Mouse (Mus musculus) forebrain, embryonic 13.5 days (tissue): ENCODE measurements at regions not wholly inside any gene's neighbourhood (a gene's known extent, or its start where the extent isn't known, plus 50 kb on each side); places are given as distances from the start of the nearest gene placed in this dataset.
A peak's percentile ranks its signal among the peaks of the same experiment; 100 is the strongest.

Experiments
- ATAC-seq: fragments of 200-750 bp; cut with Nextera tagmentation; 2 replicates; pipeline ENCODE4 v1.8.0; 2017
- H3K27ac ChIP-seq: fragments of 300-500 bp; sonication (generic); 2 replicates; pipeline ENCODE4 v1.5.1; 2015; ENCODE audit warnings: inconsistent platforms, mild to moderate bottlenecking, moderate library complexity
- H3K27me3 ChIP-seq: fragments of 300-500 bp; sonication (generic); 2 replicates; pipeline ENCODE4 v1.6.1; 2015; ENCODE audit warnings: mild to moderate bottlenecking, inconsistent platforms
- H3K36me3 ChIP-seq: fragments of 300-500 bp; sonication (generic); 2 replicates; pipeline ENCODE4 v1.6.1; 2015; ENCODE audit warnings: mild to moderate bottlenecking, inconsistent platforms; ENCODE audit not compliant: poor library complexity, severe bottlenecking
- H3K4me1 ChIP-seq: fragments of 300-500 bp; sonication (generic); 2 replicates; pipeline ENCODE4 v1.6.1; 2015; ENCODE audit warnings: inconsistent platforms
- H3K4me2 ChIP-seq: fragments of 300-500 bp; sonication (generic); 2 replicates; pipeline ENCODE4 v1.6.1; 2015; ENCODE audit warnings: inconsistent platforms, mild to moderate bottlenecking, moderate library complexity
- H3K4me3 ChIP-seq: fragments of 300-500 bp; sonication (generic); 2 replicates; pipeline ENCODE4 v1.5.1; 2015; ENCODE audit warnings: mild to moderate bottlenecking, inconsistent platforms
- H3K9ac ChIP-seq: fragments of 300-500 bp; sonication (generic); 2 replicates; pipeline ENCODE4 v1.6.1; 2015; ENCODE audit warnings: mild to moderate bottlenecking, inconsistent platforms
- H3K9me3 ChIP-seq: fragments of 300-500 bp; sonication (generic); replicated peaks from 2 replicates; pipeline ENCODE4 v1.6.1; 2016; ENCODE audit warnings: inconsistent platforms
- WGBS: fragments of 180-500 bp; shearing (Covaris S2); methylation state at CpG from one replicate; pipeline ENCODE4 v1.1.7; 2015; 5-methylcytosine and 5-hydroxymethylcytosine counted together

GRCm38 (mm10) chr5:126954634-126955033, 287.0 kb upstream of the Tmem132c start:
- 90% methylated on average over 6 of the region's 6 CpGs for WGBS
- Histone ChIP-seq H3K36me3 (no peaks in the 10 kb centered on the region), H3K27ac (no peak overlapping the region), H3K4me2 (no peak overlapping the region), H3K27me3 (no peaks in the 10 kb centered on the region), H3K4me3 (no peak overlapping the region), H3K9me3 (no peaks in the 10 kb centered on the region), H3K4me1 (no peaks in the 10 kb centered on the region), H3K9ac (no peak overlapping the region)
- no peak for ATAC-seq

GRCm38 (mm10) chr5:126964577-126964976, 277.0 kb upstream of the Tmem132c start:
- no peak overlapping the region for H3K9ac ChIP-seq
- H3K4me3 ChIP-seq, result no peak overlapping the region
- WGBS, result 89% methylated on average over 4 of the region's 4 CpGs
- peaks cover 4% of the 10 kb centered on the region for H3K9me3 ChIP-seq
- no peaks in the 10 kb centered on the region for H3K36me3 ChIP-seq
- no peaks in the 10 kb centered on the region for H3K4me1 ChIP-seq
- ATAC-seq, result no peak
- H3K4me2 ChIP-seq, result no peak overlapping the region
- H3K27ac ChIP-seq, result no peak overlapping the region
- no peaks in the 10 kb centered on the region for H3K27me3 ChIP-seq

GRCm38 (mm10) chr5:126967076-126967475, 274.5 kb upstream of the Tmem132c start:
- H3K9me3 ChIP-seq, result peaks cover 4% of the 10 kb centered on the region
- WGBS, result 88% methylated on average over 4 of the region's 4 CpGs

GRCm38 (mm10) chr5:126969373-126969772, 272.2 kb upstream of the Tmem132c start:
- ATAC-seq, result no peak
- Histone ChIP-seq H3K27me3 (no peaks in the 10 kb centered on the region), H3K36me3 (no peaks in the 10 kb centered on the region), H3K4me3 (no peak overlapping the region), H3K4me2 (no peak overlapping the region), H3K4me1 (peaks cover 6% of the 10 kb centered on the region), H3K9ac (no peak overlapping the region), H3K27ac (no peak overlapping the region), H3K9me3 (peaks cover 3% of the 10 kb centered on the region)
- 89% methylated on average over 8 of the region's 8 CpGs for WGBS

More at GRCm38 (mm10) chr5:126967076-126967475, 274.5 kb upstream of the Tmem132c start:
- Histone ChIP-seq H3K36me3 (no peaks in the 10 kb centered on the region), H3K27ac (no peak overlapping the region), H3K4me1 (no peaks in the 10 kb centered on the region), H3K4me3 (no peak overlapping the region), H3K27me3 (no peaks in the 10 kb centered on the region), H3K9ac (no peak overlapping the region), H3K4me2 (no peak overlapping the region)
- no peak for ATAC-seq

GRCm38 (mm10) chr5:126971284-126971683, 270.3 kb upstream of the Tmem132c start:
- 61% methylated on average over 2 of the region's 2 CpGs for WGBS
- Histone ChIP-seq H3K36me3 (no peaks in the 10 kb centered on the region), H3K27ac (no peak overlapping the region), H3K4me3 (no peak overlapping the region), H3K9me3 (no peaks in the 10 kb centered on the region), H3K9ac (no peak overlapping the region), H3K27me3 (no peaks in the 10 kb centered on the region), H3K4me1 (peaks cover 6% of the 10 kb centered on the region), H3K4me2 (no peak overlapping the region)
- ATAC-seq, result no peak

GRCm38 (mm10) chr5:126971981-126972380, 269.6 kb upstream of the Tmem132c start:
- no peak for ATAC-seq
- no peak overlapping the region for H3K9ac ChIP-seq
- H3K27me3 ChIP-seq, result no peaks in the 10 kb centered on the region
- 85% methylated on average over 1 of the region's 1 CpGs for WGBS
- H3K9me3 ChIP-seq, result no peaks in the 10 kb centered on the region
- H3K4me3 ChIP-seq, result no peak overlapping the region
- peaks cover 6% of the 10 kb centered on the region for H3K4me1 ChIP-seq
- no peak overlapping the region for H3K4me2 ChIP-seq
- no peaks in the 10 kb centered on the region for H3K36me3 ChIP-seq
- no peak overlapping the region for H3K27ac ChIP-seq

GRCm38 (mm10) chr5:126973425-126973824, 268.2 kb upstream of the Tmem132c start:
- Histone ChIP-seq H3K9ac (no peak overlapping the region), H3K9me3 (no peaks in the 10 kb centered on the region), H3K4me3 (no peak overlapping the region), H3K27me3 (no peaks in the 10 kb centered on the region), H3K36me3 (no peaks in the 10 kb centered on the region), H3K4me2 (no peak overlapping the region), H3K4me1 (peaks cover 6% of the 10 kb centered on the region), H3K27ac (no peak overlapping the region)
- ATAC-seq, result peak; percentile 19; the same call in 1 of the 2 replicates
- WGBS, result 6% methylated on average over 3 of the region's 3 CpGs

GRCm38 (mm10) chr5:126974565-126974964, 267.0 kb upstream of the Tmem132c start:
- Histone ChIP-seq H3K9me3 (no peaks in the 10 kb centered on the region), H3K27ac (no peak overlapping the region), H3K4me3 (no peak overlapping the region), H3K36me3 (no peaks in the 10 kb centered on the region), H3K9ac (no peak overlapping the region), H3K4me1 (peaks cover 6% of the 10 kb centered on the region), H3K27me3 (no peaks in the 10 kb centered on the region), H3K4me2 (no peak overlapping the region)
- no peak for ATAC-seq
- 83% methylated on average over 3 of the region's 3 CpGs for WGBS

- 54% methylated on average over 6 of the region's 6 CpGs for WGBS
- no peak for ATAC-seq
Observed at GRCm38 (mm10) chr5:126995577-126995976, 246.0 kb upstream of the Tmem132c start.

GRCm38 (mm10) chr5:127014166-127014565, 227.4 kb upstream of the Tmem132c start:
- ATAC-seq, result no peak
- 86% methylated on average over 3 of the region's 3 CpGs for WGBS
- Histone ChIP-seq H3K9ac (no peak overlapping the region), H3K4me1 (0 out of 2 replicates have a peak, but pooled peaks cover 8% of the 10 kb centered on the region), H3K4me3 (no peak overlapping the region), H3K27ac (no peak overlapping the region), H3K9me3 (0 out of 2 replicates have a peak, but pooled peaks cover 3% of the 10 kb centered on the region), H3K36me3 (no peaks in the 10 kb centered on the region), H3K27me3 (no peaks in the 10 kb centered on the region), H3K4me2 (no peak overlapping the region)

More at GRCm38 (mm10) chr5:126995577-126995976, 246.0 kb upstream of the Tmem132c start:
- no peak overlapping the region for H3K9ac ChIP-seq
- H3K27ac ChIP-seq, result no peak overlapping the region
- H3K36me3 ChIP-seq, result no peaks in the 10 kb centered on the region
- no peaks in the 10 kb centered on the region for H3K4me1 ChIP-seq
- H3K27me3 ChIP-seq, result no peaks in the 10 kb centered on the region
- no peak overlapping the region for H3K4me3 ChIP-seq
- no peaks in the 10 kb centered on the region for H3K9me3 ChIP-seq
- no peak overlapping the region for H3K4me2 ChIP-seq

- 46% methylated on average over 4 of the region's 4 CpGs for WGBS
- H3K27me3 ChIP-seq, result no peaks in the 10 kb centered on the region
- no peak overlapping the region for H3K4me3 ChIP-seq
- no peak overlapping the region; the same call in 1 of the 2 replicates for H3K27ac ChIP-seq
- H3K36me3 ChIP-seq, result no peaks in the 10 kb centered on the region
- no peak overlapping the region for H3K9ac ChIP-seq
- no peak overlapping the region for H3K4me2 ChIP-seq
- 0 out of 2 replicates have a peak, but pooled peaks cover 3% of the 10 kb centered on the region for H3K9me3 ChIP-seq
- 0 out of 2 replicates have a peak, but pooled peaks cover 8% of the 10 kb centered on the region for H3K4me1 ChIP-seq
- ATAC-seq, result peak; percentile 90
Observed at GRCm38 (mm10) chr5:127016467-127017060, 225.0 kb upstream of the Tmem132c start.

- H3K4me3 ChIP-seq, result no peak overlapping the region
- 91% methylated on average over 4 of the region's 4 CpGs for WGBS
- 0 out of 2 replicates have a peak, but pooled peaks cover 8% of the 10 kb centered on the region for H3K4me1 ChIP-seq
- no peak overlapping the region for H3K4me2 ChIP-seq
- no peak overlapping the region for H3K9ac ChIP-seq
- no peaks in the 10 kb centered on the region for H3K36me3 ChIP-seq
- no peak overlapping the region for H3K27ac ChIP-seq
- H3K9me3 ChIP-seq, result 0 out of 2 replicates have a peak, but pooled peaks cover 3% of the 10 kb centered on the region
- ATAC-seq, result no peak
- H3K27me3 ChIP-seq, result no peaks in the 10 kb centered on the region
Observed at GRCm38 (mm10) chr5:127017971-127018370, 223.6 kb upstream of the Tmem132c start.

- H3K9ac ChIP-seq, result no peak overlapping the region
- H3K9me3 ChIP-seq, result no peaks in the 10 kb centered on the region
- 61% methylated on average over 5 of the region's 5 CpGs for WGBS
- H3K36me3 ChIP-seq, result no peaks in the 10 kb centered on the region
- H3K4me1 ChIP-seq, result no peaks in the 10 kb centered on the region
- H3K4me3 ChIP-seq, result no peak overlapping the region
- H3K27me3 ChIP-seq, result no peaks in the 10 kb centered on the region
- ATAC-seq, result no peak
- H3K4me2 ChIP-seq, result no peak overlapping the region
- no peak overlapping the region for H3K27ac ChIP-seq
Observed at GRCm38 (mm10) chr5:127036472-127036871, 205.1 kb upstream of the Tmem132c start.
